ENCODE assay signal across 8 mouse cellular contexts in the genomic region with DNA sequence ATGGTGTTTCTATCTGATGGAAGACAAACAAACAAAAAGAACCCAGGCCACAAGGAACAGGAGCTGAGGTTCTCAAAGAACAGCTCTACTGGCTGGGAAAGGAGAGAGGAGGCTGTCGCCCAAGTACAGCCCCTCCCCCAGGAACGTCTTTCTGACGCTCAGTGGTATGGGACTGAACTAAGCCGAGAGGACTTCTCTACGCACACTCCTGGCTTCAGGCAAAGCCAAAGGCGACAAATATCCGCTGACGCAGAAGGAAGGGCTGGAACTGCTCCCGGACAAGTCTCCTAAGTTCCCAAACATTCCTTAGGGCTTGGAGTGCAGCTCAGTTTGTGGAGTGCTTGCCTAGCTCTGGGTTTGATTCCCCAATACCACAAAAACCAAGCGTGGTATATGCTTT. TPM values are rescaled to one million over a fixed set of nuclear protein-coding genes. Genes with fewer than 3 reads are reported as not detected.
DNase-seq lines count a peak whose midpoint lies in the region; ATAC-seq and TF ChIP-seq lines count a peak whose summit lies in the region.

No protein-coding gene starts in this region.

- no peaks in the 10 kb centered on the region for H3K27me3 ChIP-seq in limb, embryonic 11.5 days (ENCODE audit: control insufficient read depth, insufficient read depth, low read length)
- H3K27me3 ChIP-seq in limb, embryonic 10.5 days (ENCODE audit: low read depth, poor library complexity, severe bottlenecking): no peaks in the 10 kb centered on the region
- H3K27me3 ChIP-seq in stomach, embryonic 14.5 days (ENCODE audit: control insufficient read depth, insufficient read depth, low read length): no peaks in the 10 kb centered on the region

- no peaks in the 10 kb centered on the region for H3K9me3 ChIP-seq in limb, embryonic 11.5 days (ENCODE audit: control insufficient read depth, low read length)
- no peaks in the 10 kb centered on the region for H3K9me3 ChIP-seq in limb, embryonic 10.5 days (replicated peaks)
- no peaks in the 10 kb centered on the region for H3K9me3 ChIP-seq in stomach, embryonic 14.5 days (ENCODE audit: control insufficient read depth, low read depth, low read length)

- no peak overlapping the region for H3K4me2 ChIP-seq in limb, embryonic 11.5 days (ENCODE audit: low read depth, severe bottlenecking)
- H3K4me2 ChIP-seq in stomach, embryonic 14.5 days (replicated peaks; ENCODE audit: low read depth, low read length): 0 out of 2 replicates have a peak overlapping the region, but pooled peaks have one; percentile 3

- peak; percentile 38 for DNase-seq in limb, embryonic 11.5 days (ENCODE audit: low spot score)
- no peak for DNase-seq in limb, embryonic 10.5 days (ENCODE audit: low spot score)
- peak; percentile 50 to 59 for DNase-seq in cerebellum, postnatal 25 days
- peak; percentile 99 for DNase-seq in heart, adult 11 months
- DNase-seq in kidney, adult 8-10 months: peak; percentile 87 to 89
- peak; percentile 85 for DNase-seq in lung, adult 2 months
- DNase-seq in thymus, postnatal 14 days: no peak

- no peaks in the 10 kb centered on the region for H3K36me3 ChIP-seq in limb, embryonic 11.5 days (ENCODE audit: control insufficient read depth, insufficient read depth, low read length)
- peaks cover 22% of the 10 kb centered on the region for H3K36me3 ChIP-seq in limb, embryonic 10.5 days
- peaks cover 13% of the 10 kb centered on the region for H3K36me3 ChIP-seq in stomach, embryonic 14.5 days (ENCODE audit: control insufficient read depth, insufficient read depth, low read length)

- TF ChIP-seq CTCF in lung, adult 2 months (IDR thresholded peaks at IDR 0.05; ENCODE audit: insufficient read depth, low read length): no peak

- ATAC-seq in limb, embryonic 11.5 days (ENCODE audit: insufficient number of reproducible peaks, low FRiP score, low TSS enrichment, low read depth): no peak
- peak; percentile 78; the same call in 1 of the 2 replicates for ATAC-seq in stomach, embryonic 14.5 days (ENCODE audit: insufficient number of reproducible peaks, insufficient read depth, low FRiP score, low read depth)

- H3K4me3 ChIP-seq in limb, embryonic 11.5 days (ENCODE audit: low read depth, low read length): no peak overlapping the region
- H3K4me3 ChIP-seq in limb, embryonic 10.5 days: no peak overlapping the region
- no peak overlapping the region for H3K4me3 ChIP-seq in lung, adult 2 months (replicated peaks; ENCODE audit: extremely low read depth, low read depth, low read length)
- H3K4me3 ChIP-seq in stomach, embryonic 14.5 days (ENCODE audit: low read depth, low read length): no peak overlapping the region

- H3K9ac ChIP-seq in limb, embryonic 11.5 days (ENCODE audit: low read length): no peak overlapping the region
- H3K9ac ChIP-seq in stomach, embryonic 14.5 days (replicated peaks; ENCODE audit: low read depth, low read length): no peak overlapping the region

- H3K4me1 ChIP-seq in limb, embryonic 11.5 days (ENCODE audit: control insufficient read depth, insufficient read depth, low read length): 0 out of 2 replicates have a peak, but pooled peaks cover 2% of the 10 kb centered on the region
- peaks cover 18% of the 10 kb centered on the region for H3K4me1 ChIP-seq in limb, embryonic 10.5 days
- peaks cover 12% of the 10 kb centered on the region for H3K4me1 ChIP-seq in lung, adult 2 months (ENCODE audit: control insufficient read depth, insufficient read depth, low read length)
- H3K4me1 ChIP-seq in stomach, embryonic 14.5 days (ENCODE audit: control insufficient read depth, insufficient read depth, low read length): peaks cover 15% of the 10 kb centered on the region

- no peak for TF ChIP-seq POLR2A in lung, adult 2 months (IDR thresholded peaks at IDR 0.05; ENCODE audit: borderline replicate concordance, extremely low read depth, low read depth, low read length)

- H3K27ac ChIP-seq in limb, embryonic 11.5 days (replicated peaks; ENCODE audit: low read depth, low read length): no peak overlapping the region
- H3K27ac ChIP-seq in limb, embryonic 10.5 days: no peak overlapping the region; the same call in 1 of the 2 replicates
- H3K27ac ChIP-seq in stomach, embryonic 14.5 days (ENCODE audit: low read length): peak overlapping the region; percentile 78

- WGBS in limb, embryonic 11.5 days: 20% methylated on average over 10 of the region's 10 CpGs
- WGBS in limb, embryonic 10.5 days: 38% methylated on average over 10 of the region's 10 CpGs
- WGBS in lung, adult 2 months: 11% methylated on average over 10 of the region's 10 CpGs
- WGBS in stomach, embryonic 14.5 days: 15% methylated on average over 10 of the region's 10 CpGs

RNA-seq across cellular contexts. Expression of gene Dhrs3, which starts 37.7 kb away (rescaled TPM):
- polyA plus RNA-seq in limb, embryonic 11.5 days (2014; fragmentation: Nextera tagmentation; extraction: Ambion mirVana): 48.5 and 50.2 TPM in 2 replicates
- 29.5 and 49.8 TPM in 2 replicates for polyA plus RNA-seq in limb, embryonic 10.5 days (2016; fragmentation: Nextera tagmentation; extraction: Ambion mirVana)
- polyA plus RNA-seq in lung, adult 2 months (2012; rRNA removed): 150 and 175 TPM in 2 replicates
- polyA plus RNA-seq in stomach, embryonic 14.5 days (2014; fragmentation: Nextera tagmentation; extraction: Ambion mirVana): 128 and 143 TPM in 2 replicates

Comparison
In these comparisons a context has a peak if more than half of its experiments do, and no peak if none do; other contexts are left out.
1. DNase-seq: peak in limb, embryonic 11.5 days (single experiment), cerebellum, postnatal 25 days (2 of 2), heart, adult 11 months (single experiment), kidney, adult 8-10 months (2 of 2) and lung, adult 2 months (single experiment); none in limb, embryonic 10.5 days (single experiment) and thymus, postnatal 14 days (single experiment).